Mouse (Mus musculus): ENCODE measurements around the gene Tnfrsf14.

Tnfrsf14 gene

DNA sequence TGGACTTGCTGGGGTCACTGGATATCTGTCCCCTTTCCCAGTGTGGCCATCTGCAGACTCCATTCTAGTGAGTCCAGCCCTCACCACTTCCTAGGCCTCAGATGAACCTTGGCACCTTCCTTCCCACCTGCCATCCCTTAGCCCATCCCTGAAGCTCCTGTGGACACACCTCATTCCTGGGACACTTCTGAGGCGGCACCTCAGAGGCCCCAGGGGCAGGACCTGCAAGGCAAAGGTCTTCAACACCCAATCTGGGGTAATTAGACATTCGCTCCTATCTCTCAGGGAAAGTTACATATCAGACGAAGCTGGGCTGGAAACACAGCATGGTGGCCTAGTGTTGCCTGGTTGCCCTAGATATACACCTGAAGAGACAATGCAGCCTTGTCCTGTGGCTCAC, 13.7 kb downstream of the Tnfrsf14 start:
- DNase-seq (ENCODE audit: low read depth) = no peak

DNA sequence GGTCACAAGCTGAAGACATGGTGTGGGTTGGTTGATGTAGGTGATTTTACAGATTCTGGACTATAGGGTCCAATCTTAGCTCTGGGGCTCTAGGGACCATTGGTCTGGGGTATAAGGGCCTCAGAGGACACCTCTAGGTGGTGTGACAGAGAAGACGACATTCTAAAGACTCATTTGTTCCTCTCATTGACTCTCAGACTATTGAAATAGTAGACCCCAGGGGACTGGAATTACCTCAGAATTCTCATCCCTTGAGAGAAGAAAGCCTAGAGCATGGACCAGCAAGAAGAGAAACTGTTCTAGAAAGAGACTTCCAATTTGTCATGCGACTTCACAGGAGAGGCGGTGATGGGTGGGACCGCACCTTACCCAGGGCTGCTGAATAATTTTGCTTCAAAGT, 14.1 kb downstream of the Tnfrsf14 start:
- DNase-seq (ENCODE audit: low read depth) = no peak

DNA sequence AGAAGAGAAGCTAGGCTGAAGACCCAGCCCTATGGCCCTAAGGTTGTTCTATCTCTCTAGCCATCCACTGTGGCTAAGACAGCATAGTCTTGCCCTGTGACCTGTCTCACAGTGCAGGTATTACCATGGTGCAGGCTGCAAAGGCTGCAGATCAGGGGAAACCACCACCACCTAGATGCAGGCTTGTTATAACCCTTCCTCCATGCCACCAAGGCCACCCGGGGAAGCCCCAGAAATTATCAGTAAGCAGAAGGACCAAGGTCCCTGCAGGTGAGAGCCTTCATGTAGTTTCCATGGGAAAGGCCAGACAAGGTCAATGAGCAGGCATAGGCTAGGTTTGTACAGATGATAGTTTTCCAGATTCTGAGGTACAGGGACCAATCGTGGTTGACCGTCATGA, 14.5 kb downstream of the Tnfrsf14 start:
- DNase-seq (ENCODE audit: low read depth) = no peak

DNA sequence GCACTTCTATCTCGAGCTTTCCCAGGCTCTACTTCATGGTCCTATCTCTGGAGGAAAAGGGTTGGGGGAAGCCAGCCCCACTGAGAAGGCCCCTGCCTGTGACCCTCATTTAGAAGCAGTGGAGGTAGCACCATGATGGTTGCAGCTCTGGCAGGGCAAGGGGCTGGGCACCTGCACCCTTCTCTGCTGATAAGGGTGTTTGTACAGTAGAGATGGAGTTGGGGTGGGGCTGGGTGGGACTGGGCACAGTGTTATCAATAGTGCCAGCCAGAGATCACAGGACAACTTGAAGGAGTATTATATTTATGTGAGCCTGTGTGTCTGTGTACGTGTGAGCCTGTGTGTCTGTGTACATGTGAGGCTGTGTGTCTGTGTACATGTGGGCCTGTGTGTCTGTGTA, 16.7 kb downstream of the Tnfrsf14 start:
- peak; percentile 67 for DNase-seq (ENCODE audit: low read depth)

DNA sequence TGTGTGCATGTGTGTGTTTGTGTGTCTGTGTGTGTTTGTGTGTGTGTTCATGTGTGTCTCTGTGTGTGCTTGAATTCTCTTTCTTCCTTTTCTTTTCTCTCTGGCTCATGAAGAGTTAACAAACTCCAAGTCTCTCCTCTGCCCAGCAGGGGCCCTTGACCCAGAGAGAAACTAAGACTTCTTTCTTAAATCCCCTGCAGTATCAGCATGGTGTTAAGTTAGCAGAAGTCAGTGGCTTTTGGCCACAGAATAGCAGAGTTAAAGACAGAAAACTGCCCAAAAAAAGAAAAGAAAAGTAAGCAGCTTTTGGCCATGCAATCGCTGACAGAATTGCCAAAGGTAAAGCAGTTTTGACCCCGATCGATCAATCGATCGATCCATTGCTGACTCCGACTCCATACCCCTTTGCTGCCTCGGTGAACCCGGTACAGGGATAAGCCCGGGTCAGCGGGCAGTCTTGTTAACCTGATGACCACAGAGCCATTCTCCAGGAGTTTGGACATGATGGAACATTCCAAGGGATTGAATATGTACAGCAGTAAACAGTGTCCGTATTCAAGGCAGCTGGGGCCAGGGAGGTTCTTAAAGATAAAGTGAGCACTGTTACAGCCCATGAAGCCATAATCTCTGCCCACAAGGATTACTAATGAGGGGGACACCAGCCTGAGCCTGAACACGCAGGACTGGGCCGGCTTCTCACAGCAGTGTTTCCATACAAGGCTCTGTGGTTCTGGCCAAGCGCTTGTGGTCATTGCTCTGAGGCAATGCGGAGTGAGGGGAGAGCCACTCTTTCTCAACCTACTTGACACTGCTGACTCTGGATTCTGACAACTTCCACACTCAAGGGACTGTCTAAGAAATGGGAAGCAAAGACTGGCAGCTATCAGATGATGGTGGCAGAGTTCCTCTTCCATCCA, 17.5 kb downstream of the Tnfrsf14 start:
- no peak for DNase-seq (ENCODE audit: low read depth)

DNA sequence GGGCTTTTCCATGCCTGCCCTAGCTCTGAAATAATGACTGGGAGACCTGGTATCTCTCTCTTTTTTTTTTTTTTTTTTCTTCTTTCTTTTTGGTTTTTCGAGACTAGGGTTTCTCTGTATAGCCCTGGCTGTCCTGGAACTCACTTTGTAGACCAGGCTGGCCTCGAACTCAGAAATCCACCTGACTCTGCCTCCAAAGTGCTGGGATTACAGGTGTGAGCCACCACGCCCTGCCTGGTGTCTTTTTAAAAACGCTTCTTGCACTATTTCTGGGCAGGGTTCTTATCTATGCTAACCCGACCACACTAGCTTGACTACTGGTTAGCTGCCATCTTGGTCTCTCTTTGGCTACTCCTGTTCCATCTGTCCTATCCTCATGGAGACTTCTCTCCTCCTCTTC, 19.9 kb downstream of the Tnfrsf14 start:
- DNase-seq (ENCODE audit: low read depth) = no peak

DNA sequence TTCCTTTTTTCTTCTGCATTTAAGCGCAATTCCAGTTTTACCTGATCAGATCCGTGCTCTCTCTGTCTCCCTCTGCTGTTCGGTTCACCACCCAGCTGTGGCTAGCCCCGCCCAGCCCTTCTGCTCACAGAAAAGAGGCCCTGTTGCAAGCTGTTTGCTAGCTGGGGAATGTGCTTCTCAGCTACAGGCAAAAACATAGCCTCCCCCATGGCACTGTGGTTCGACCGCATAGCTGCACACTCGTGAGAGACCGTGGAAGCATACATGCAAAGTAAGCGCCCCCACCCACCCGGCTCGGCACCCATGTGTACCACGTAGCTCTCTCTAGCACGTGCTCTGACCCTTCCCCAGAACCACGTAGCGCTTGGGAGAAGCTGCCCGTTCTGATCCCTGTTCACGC, 20.5 kb downstream of the Tnfrsf14 start:
- peak; percentile 86 for DNase-seq (ENCODE audit: low read depth)

DNA sequence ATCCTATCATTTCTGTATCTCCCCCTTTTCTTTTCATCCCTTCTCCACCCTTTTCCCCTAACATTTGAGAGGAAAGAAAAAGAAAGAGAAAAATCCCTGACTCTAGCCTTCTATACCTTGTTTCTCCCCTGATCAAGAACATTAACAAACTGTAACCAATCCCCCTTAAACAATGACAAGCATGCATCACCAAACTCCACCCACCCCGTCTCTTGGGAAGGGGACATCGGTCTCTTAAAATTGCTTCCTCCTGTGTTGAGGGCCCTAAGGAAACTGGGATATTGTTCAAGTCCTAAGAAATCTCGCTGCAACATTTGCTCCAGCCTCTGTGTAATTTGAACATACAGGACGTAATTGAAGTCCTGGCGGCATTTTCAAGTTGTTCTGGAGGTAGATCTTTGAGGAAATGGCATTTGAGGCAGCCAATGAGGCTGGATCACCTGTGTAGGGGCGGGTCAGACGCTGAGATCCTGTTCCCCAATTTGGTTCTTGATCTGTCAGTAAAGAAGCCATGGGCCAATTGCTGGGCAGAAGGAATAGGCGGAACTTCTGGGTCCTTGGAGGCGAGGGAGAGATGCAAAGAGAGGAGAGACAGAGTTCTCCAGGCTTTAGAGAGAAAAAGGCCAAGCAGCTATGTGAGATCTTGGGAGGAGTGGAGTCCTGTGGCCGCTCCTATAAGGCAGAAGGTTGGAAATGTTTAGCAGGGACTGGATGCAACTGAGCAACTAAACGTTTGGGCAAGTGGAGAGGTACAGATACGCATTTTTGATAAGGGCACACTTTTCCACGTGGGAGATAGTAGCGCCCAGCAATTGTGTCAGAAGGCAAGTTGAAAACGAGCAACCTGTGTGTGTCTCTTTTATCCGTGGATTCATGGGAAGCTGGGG, 23.9 kb downstream of the Tnfrsf14 start:
- peak; percentile 88 for DNase-seq (ENCODE audit: low read depth)

DNA sequence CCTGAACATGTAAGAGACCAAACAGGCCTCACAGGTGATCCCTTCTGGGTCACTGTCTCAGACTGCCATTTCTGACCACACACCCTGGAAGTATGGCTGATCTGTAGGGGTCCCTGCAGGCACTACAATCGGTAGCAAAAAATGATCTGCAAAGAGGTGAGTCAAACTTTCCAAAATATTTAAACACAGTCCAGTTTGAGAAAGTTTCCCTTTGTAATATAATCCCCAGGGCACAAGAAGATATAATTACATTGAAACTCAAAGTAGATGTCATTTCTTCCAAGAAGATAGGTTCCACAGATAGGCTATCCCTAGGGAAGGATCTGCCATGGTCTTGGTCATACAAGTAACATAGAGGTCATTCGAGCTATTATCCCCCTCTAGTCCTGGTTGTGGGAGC, 26.0 kb downstream of the Tnfrsf14 start:
- no peak for DNase-seq (ENCODE audit: low read depth)

DNA sequence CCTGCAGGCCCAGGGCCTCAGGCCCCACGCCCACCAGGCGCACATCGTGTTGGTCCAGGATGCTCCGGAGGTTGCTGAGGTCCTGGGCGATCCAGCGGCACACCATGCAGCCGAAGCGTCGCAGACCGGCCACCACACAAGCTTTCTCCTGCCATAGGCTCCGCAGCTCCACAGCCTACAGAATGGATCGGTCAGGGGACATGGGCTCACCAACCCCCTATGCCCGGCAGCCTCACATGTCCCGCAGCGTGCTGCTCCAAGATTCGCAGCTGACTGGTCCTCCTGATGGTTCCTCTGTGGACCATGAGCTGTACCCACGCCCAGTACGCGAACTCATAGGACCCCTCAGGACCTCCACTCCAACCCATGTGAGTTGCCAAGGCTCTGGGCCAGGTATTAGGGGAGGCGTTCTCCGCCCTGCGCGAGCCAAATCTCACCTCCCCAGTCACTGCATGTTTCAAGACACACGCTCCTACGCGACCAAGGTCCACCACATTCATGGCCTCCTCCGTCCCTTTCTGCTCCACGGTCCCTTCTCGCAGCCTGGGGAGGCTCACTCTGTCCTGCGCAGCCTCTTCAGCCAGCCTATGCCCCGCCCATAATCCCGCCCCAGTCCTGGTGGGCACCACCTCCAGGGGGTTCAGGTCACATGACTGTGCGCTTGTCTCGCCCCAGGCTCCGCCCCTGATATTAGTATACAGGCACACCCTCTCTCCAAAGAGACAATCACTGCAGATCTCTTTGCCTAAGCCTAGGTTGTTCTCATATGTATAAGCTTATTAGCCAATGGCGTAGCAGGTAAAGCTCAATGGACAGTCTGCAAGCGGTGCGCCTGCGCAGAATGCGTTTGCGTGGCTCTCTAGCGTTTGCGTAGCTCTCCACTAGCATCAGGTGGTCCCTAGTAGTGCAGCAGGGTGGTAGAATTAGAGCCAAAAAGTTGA, 29.6 kb downstream of the Tnfrsf14 start, which contains the start of gene Fam213b:
Gene Fam213b (minus strand): TSS at position 630 of the 941 bp plus-strand sequence.
- peak; percentile 86 for DNase-seq (ENCODE audit: low read depth)

DNA sequence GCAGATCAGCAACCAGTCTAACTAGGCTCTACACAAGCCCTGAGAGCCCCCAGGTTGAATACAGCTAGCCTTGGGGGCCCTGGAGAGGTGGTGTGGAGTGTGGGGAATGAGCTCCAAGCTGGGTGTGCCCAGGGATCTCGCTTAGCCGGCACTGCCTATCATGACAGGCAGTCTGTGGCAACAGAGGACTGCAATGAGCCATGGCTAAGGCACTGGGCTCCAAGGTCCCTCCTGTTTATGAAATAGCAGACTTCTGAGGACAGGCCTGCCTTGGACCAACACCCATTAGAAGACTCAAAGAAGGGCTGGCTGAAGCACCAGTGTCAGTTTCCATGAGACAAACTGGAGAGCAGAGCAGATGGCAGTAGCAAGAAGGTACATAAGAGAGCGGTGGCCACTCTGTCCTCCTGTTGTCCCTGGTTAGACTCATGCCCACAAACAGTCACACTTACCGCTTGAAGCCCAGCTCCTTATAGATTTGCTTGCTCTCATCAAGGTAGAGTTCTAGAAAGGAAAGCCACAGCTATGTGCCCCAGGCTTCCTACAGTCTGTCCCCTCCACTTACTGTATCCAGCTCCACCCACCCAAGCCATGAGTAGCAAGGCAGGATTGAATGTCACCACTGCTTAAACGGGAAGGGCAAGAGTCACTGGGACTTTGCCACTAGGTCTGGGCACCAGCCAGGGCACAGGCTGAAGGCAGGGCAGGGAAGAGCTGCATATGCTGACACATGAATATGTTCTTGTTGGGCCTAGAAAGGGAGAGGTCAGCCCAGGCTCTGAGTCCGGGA, 30.5 kb downstream of the Tnfrsf14 start:
- DNase-seq (ENCODE audit: low read depth) = no peak

DNA sequence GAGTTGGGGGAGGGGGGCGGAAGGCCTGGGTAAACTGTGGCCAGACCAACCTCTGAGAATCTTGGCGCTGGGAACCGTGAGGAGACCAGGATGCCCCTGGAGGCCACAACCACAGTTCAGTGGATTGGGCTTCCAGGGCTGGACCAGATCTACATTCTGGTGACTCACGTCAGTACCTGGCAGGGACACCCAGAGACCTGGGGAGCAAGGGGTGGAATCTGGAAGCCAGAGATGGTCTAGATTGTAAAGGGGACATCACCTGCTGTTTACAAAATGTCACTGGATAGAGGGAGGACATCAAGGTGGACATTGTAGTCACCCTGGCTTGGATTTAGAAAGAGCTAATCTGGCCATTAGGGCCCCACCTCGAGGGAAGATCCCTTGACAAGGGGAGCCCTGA, 32.8 kb downstream of the Tnfrsf14 start:
- DNase-seq (ENCODE audit: low read depth) = no peak

DNA sequence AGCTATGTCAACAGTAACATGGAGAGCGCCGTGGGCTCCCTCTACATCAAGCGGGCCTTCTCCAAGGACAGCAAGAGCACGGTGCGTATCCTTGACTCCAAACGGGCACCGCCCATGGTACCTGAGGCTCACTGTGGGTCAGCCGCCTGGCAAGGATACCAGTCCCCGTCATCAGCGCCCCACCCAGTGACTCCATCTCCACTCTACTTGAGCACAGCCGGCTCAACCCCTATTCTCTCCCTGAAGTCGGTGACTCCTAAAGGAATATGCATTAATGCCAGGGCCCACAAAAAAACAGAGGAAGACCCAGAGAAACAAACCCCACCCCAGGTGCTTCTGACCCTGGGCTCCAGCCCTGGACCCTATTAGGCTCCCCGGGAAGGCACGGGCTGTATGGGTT, 37.5 kb downstream of the Tnfrsf14 start:
- DNase-seq (ENCODE audit: low read depth) = no peak

DNA sequence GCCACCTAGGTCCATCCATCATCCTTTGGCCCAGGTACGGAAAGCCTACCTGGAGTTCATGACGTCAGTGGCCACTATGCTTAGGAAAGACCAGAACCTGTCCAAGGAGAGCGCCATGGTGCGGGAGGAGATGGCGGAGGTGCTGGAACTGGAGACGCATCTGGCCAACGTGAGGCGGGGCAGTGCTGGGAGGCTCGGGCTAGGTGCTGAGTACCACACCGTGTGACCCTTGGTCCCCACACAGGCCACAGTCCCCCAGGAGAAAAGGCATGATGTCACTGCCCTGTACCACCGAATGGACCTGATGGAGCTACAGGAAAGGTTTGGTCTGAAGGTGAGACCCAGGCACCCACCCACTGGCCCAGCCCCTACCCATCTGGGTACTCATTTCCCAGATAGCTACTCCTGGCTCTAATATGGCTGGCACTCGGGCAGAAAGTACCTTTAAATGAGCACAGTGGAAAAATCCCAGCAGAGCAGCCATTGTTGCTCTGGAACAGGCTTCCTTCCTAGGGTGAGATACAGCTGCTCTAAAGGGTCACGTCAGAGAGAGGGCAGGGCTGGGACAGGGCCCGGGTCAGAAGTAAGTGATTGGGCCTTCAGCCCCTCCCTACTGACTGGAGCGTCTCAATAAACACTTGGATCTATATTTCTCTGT, 40.6 kb downstream of the Tnfrsf14 start:
- DNase-seq (ENCODE audit: low read depth) = no peak

DNA sequence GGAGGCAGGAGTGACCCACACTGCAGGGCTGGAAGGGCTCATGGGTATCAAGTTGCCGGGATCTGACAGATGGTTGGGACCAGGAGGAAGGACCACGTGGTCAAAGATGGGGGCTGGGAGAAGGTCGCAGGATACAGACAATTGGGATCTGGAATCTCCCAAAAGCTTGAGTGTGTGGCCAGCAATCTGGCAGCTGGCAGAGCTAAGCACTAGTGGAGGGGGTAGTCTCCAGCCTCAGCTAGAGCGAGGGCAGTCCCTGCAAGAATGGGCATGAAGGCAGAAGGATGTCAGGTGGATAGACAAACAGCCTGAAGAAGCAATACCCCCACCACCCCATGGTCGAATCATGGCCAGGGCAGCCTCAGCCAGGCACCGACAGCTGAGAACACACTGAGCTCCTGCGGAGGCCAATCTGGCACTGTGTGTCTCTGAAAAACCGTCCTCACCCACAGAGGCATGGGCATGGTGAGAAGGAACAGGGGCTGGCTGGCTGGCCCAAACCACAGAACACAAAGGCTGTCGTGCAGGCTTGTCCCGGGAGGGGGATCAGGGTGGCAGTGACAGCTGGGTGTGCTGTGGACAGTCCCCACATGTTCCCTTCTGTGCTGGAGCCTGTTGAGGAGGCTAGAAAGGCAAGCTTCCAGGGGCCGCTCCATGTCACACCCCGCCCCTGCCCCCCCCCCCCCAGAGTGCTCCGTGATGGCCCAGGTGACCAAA, 41.3 kb downstream of the Tnfrsf14 start:
- DNase-seq (ENCODE audit: low read depth) = no peak

DNA sequence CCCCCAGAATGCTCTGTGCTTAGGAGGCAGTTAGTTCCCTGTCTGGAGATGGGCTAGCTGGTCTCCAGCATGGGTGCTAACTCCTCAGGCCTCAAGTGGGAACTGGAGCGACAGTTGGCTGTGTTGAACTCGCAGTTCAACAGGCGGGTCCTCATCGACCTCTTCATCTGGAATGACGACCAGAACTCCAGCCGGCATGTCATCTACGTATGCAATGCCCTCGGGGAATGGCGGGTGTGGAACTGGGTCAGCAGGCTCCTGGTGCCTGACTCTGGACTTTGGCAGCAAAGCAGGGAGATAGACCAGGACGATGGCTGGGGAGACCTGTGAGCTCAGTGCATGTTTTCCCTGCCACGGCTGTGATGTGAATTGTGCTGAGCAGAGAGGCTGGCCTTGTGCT, 42.9 kb downstream of the Tnfrsf14 start:
- no peak for DNase-seq (ENCODE audit: low read depth)

DNA sequence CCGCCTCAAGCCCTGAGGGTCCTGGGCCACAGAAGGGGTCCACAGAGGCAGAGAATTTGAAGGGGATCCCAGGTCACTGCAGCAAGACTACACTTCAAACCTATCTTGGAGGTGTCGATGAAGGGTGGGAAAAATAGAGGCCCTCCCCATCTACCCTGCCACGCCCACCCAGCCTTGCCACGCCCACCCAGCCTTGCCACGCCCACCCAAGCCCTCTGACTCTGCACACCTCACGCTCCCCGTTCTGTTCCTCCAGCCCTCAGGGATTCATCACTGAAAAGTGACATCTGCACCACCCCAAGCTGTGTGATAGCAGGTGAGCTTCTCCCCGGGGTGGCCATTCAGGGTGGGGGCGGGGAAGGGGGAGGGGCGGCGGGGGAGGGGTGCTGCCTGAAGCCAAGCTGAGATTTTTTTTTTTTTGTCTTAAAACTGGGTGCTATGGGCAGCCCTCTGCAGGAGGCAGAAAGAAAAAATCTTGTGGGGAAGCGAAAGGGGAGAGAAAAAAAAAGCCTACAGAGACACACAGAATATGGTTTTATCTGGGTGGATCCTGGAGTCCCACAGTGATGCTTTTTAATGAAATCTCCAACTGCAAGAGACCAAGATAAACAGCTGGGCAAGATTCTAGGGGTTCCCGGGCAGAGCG, 46.2 kb downstream of the Tnfrsf14 start:
- DNase-seq (ENCODE audit: low read depth) = no peak

DNA sequence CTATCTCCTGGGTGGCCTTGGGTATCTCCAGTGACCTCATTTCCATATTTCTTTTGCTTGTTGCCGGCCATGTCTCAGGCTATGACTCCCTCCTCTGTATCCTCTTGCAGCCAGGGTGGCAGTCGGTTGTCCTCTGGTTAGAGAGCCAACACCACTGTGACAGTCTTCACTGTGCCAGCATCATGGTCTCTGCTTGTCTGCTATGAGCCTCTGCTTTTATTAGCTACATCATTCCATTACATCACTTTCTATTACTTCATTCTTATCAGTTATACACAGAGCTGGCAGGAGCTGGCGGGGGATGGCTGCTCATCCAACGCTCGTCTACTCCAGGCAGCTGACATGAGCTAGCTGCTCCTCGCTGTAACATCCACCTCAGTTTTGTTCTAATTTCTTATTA, 47.6 kb downstream of the Tnfrsf14 start:
- peak; percentile 72 for DNase-seq (ENCODE audit: low read depth)

DNA sequence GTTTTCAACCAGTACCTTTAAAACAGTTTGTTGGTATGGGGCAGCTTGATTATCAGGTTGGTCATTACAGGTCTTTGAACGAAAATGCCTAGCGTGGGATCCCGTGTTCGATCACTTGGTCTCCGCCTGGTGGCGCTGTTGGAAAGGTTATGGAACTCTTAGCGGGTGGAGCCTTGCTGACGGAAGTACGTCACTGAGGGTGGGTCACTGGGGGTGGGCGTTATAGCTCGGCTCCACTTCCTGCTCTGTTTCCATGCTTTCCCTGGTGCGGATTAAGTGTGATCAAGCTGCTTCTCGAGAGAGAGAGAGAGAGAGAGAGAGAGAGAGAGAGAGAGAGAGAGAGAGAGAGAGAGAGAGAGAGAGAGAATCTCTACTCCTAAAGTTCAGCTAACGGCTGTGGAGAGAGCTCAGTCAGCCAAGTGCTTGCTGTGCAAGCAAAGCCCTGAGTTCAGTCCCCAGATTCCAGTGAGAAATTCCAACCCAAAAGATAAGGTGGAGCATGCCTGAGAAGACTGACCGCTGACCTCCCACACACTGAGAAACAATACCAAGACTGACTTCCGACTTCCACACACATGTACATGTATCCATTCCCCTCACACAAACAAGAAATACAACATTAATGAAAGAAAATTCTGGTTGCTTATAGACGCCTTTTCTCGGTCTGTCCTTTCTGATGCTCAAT, 50.4 kb downstream of the Tnfrsf14 start:
- DNase-seq (ENCODE audit: low read depth) = peak; percentile 93

All from c-Kit-positive CD71-positive TER-119-negative erythroid progenitor cells, embryonic 14.5 days (primary cell).